Mouse (Mus musculus) heart, adult 2 months (tissue): Measurements from ENCODE around the gene Dok3.

ENCODE experiments used
- CTCF ChIP-seq: fragments of 200-600 bp; IDR thresholded peaks from 2 replicates; pipeline ENCODE4 v1.8.1; 2022; ENCODE audit warnings: antibody characterized with exemption, mild to moderate bottlenecking, moderate library complexity
- POLR2A ChIP-seq: fragments of 200-500 bp; IDR thresholded peaks from 2 replicates; pipeline ENCODE4 v1.6.1; 2011; ENCODE audit warnings: mild to moderate bottlenecking, low read depth, low read length, control low read depth; ENCODE audit not compliant: insufficient read depth

- no peak for TF ChIP-seq CTCF
- TF ChIP-seq POLR2A = no peak
Observed at GRCm38 (mm10) chr13:55508531-55508930, 20.6 kb downstream of the Dok3 start.
